Mouse (Mus musculus) thymus, postnatal 10 days (tissue): ENCODE measurements around the gene Nt5dc3.
A peak's percentile ranks its signal among the peaks of the same experiment; 100 is the strongest.

ENCODE experiments used
- DNase-seq, 2 experiments: peaks; one replicate each; pipeline ENCODE4 v3.0.0; 2021; ENCODE audit warnings: low spot score in 2 of 2

The Nt5dc3 gene

GRCm38 (mm10) chr10:86815133-86815532 lies 36.3 kb downstream of the Nt5dc3 start:
- DNase-seq, result no peak

- DNase-seq, result no peak
These were observed 40.9 kb downstream of the Nt5dc3 start for GRCm38 (mm10) chr10:86819649-86820165.

- DNase-seq, result no peak
These were observed 42.2 kb downstream of the Nt5dc3 start for GRCm38 (mm10) chr10:86821014-86821413.

GRCm38 (mm10) chr10:86824093-86824492 lies 45.3 kb downstream of the Nt5dc3 start:
- DNase-seq, result no peak

GRCm38 (mm10) chr10:86824871-86825270 lies 46.1 kb downstream of the Nt5dc3 start:
- no peak for DNase-seq

GRCm38 (mm10) chr10:86825871-86826522 lies 47.2 kb downstream of the Nt5dc3 start:
- no peak for DNase-seq

- no peak for DNase-seq
These were observed 48.1 kb downstream of the Nt5dc3 start for GRCm38 (mm10) chr10:86826929-86827328.

- DNase-seq, result peak; percentile 11 to 12
These were observed 49.7 kb downstream of the Nt5dc3 start for GRCm38 (mm10) chr10:86828221-86829135.

GRCm38 (mm10) chr10:86829515-86829914 lies 50.7 kb downstream of the Nt5dc3 start:
- no peak for DNase-seq

- no peak for DNase-seq
These were observed 58.0 kb downstream of the Nt5dc3 start for GRCm38 (mm10) chr10:86836784-86837183.

GRCm38 (mm10) chr10:86838827-86839226 lies 60.0 kb downstream of the Nt5dc3 start:
- DNase-seq, result no peak

- DNase-seq, result no peak
These were observed 63.9 kb downstream of the Nt5dc3 start for GRCm38 (mm10) chr10:86842659-86843058.

- DNase-seq, result no peak
These were observed 68.2 kb downstream of the Nt5dc3 start for GRCm38 (mm10) chr10:86846926-86847467.

GRCm38 (mm10) chr10:86849087-86849486 lies 70.3 kb downstream of the Nt5dc3 start:
- no peak for DNase-seq

- no peak for DNase-seq
These were observed 70.7 kb downstream of the Nt5dc3 start for GRCm38 (mm10) chr10:86849508-86849907.

GRCm38 (mm10) chr10:86852160-86852559 lies 73.4 kb downstream of the Nt5dc3 start:
- no peak for DNase-seq

- DNase-seq, result no peak
These were observed 74.6 kb downstream of the Nt5dc3 start for GRCm38 (mm10) chr10:86853433-86853832.

GRCm38 (mm10) chr10:86860396-86860795 lies 81.6 kb downstream of the Nt5dc3 start:
- no peak for DNase-seq

GRCm38 (mm10) chr10:86862496-86862895 lies 83.7 kb downstream of the Nt5dc3 start:
- no peak for DNase-seq

- DNase-seq, result no peak
These were observed 84.6 kb downstream of the Nt5dc3 start for GRCm38 (mm10) chr10:86863429-86863828.

- no peak for DNase-seq
These were observed 93.3 kb downstream of the Nt5dc3 start for GRCm38 (mm10) chr10:86872121-86872520.

- DNase-seq, result no peak
These were observed 93.8 kb downstream of the Nt5dc3 start for GRCm38 (mm10) chr10:86872591-86872990.
